Mouse (Mus musculus) adrenal gland, postnatal 25 days (tissue): Measurements from ENCODE around the gene Tfap4. TPM values are rescaled to one million over a fixed set of nuclear protein-coding genes. Genes with fewer than 3 reads are reported as not detected.
A peak's percentile ranks its signal among the peaks of the same experiment; 100 is the strongest.

Experiments
- DNase-seq: peaks from one replicate; pipeline ENCODE4 v3.0.0; 2021; ENCODE audit warnings: mixed read lengths
- long read RNA-seq: library from polyadenylated mRNA; stranded (forward); transcript quantifications from one replicate; pipeline ENCODE4 v2.0.0, GENCODE M21; 2021
- total RNA-seq: library from RNA; stranded (reverse); gene quantifications from 2 replicates; pipeline ENCODE4 v1.2.3, GENCODE M21; 2021

Tfap4 gene
- 8.3 and 10.4 TPM in 2 replicates for total RNA-seq
- long read RNA-seq, partial matches to known transcripts: 3 of 4 reads
- long read RNA-seq, other reads (novel, unspliced or antisense): 1 of 4 reads

- DNase-seq: peak; percentile 72
These were observed at the start of gene Tfap4 for GRCm38 (mm10) chr16:4559715-4560144. Gene Tfap4 (minus strand): TSS chr16:4559854.

GRCm38 (mm10) chr16:4608532-4609059 lies 48.9 kb upstream of the Tfap4 start:
- DNase-seq: no peak

- DNase-seq: peak; percentile 83
These were observed 48.3 kb upstream of the Tfap4 start for GRCm38 (mm10) chr16:4607818-4608531.

- DNase-seq: peak; percentile 30
These were observed 46.9 kb upstream of the Tfap4 start for GRCm38 (mm10) chr16:4606431-4607084.

- DNase-seq: no peak
These were observed 46.0 kb upstream of the Tfap4 start for GRCm38 (mm10) chr16:4605514-4606131.

GRCm38 (mm10) chr16:4604293-4604837 lies 44.7 kb upstream of the Tfap4 start:
- DNase-seq: no peak

GRCm38 (mm10) chr16:4603453-4603837 lies 43.8 kb upstream of the Tfap4 start:
- DNase-seq: no peak

- peak; percentile 26 for DNase-seq
These were observed 43.3 kb upstream of the Tfap4 start for GRCm38 (mm10) chr16:4602766-4603452.

GRCm38 (mm10) chr16:4602189-4602588 lies 42.5 kb upstream of the Tfap4 start:
- no peak for DNase-seq

- DNase-seq: no peak
These were observed 41.2 kb upstream of the Tfap4 start for GRCm38 (mm10) chr16:4600701-4601310.

GRCm38 (mm10) chr16:4599616-4600015 lies 40.0 kb upstream of the Tfap4 start:
- DNase-seq: no peak

- DNase-seq: no peak
These were observed 39.4 kb upstream of the Tfap4 start for GRCm38 (mm10) chr16:4598891-4599543.

- DNase-seq: no peak
These were observed 38.4 kb upstream of the Tfap4 start for GRCm38 (mm10) chr16:4598041-4598440.

GRCm38 (mm10) chr16:4597296-4597695 lies 37.6 kb upstream of the Tfap4 start:
- no peak for DNase-seq

GRCm38 (mm10) chr16:4596836-4597235 lies 37.2 kb upstream of the Tfap4 start:
- DNase-seq: no peak

- DNase-seq: no peak
These were observed 36.6 kb upstream of the Tfap4 start for GRCm38 (mm10) chr16:4596141-4596728.

- DNase-seq: peak; percentile 52
These were observed 35.9 kb upstream of the Tfap4 start for GRCm38 (mm10) chr16:4595527-4595963.

- DNase-seq: no peak
These were observed 35.3 kb upstream of the Tfap4 start for GRCm38 (mm10) chr16:4594814-4595526.

- peak; percentile 77 for DNase-seq
These were observed 34.5 kb upstream of the Tfap4 start, which contains the start of gene Glis2 for GRCm38 (mm10) chr16:4593971-4594813. Gene Glis2 (plus strand): TSS chr16:4594713.
